Mouse (Mus musculus): ENCODE results near the gene Prkcd. TPM values are rescaled to one million over a fixed set of nuclear protein-coding genes. Genes with fewer than 3 reads are reported as not detected.
A peak's percentile ranks its signal among the peaks of the same experiment; 100 is the strongest.

Prkcd gene
- polyA plus RNA-seq, 1 experiment: 36.8 TPM

- peak; percentile 72 for DNase-seq (ENCODE audit: low read depth)
- TF ChIP-seq CTCF (IDR thresholded peaks at IDR 0.05; ENCODE audit: borderline replicate concordance, extremely low read depth, insufficient read depth, insufficient read length) (peak; percentile 42; the same call in 1 of the 2 replicates), POLR2A (IDR thresholded peaks at IDR 0.05; ENCODE audit: borderline replicate concordance, extremely low read depth, insufficient read depth, insufficient read length, poor library complexity, severe bottlenecking) (no peak)
Observed at GRCm38 (mm10) chr14:30650969-30651368, 25.0 kb upstream of the Prkcd start.

DNA sequence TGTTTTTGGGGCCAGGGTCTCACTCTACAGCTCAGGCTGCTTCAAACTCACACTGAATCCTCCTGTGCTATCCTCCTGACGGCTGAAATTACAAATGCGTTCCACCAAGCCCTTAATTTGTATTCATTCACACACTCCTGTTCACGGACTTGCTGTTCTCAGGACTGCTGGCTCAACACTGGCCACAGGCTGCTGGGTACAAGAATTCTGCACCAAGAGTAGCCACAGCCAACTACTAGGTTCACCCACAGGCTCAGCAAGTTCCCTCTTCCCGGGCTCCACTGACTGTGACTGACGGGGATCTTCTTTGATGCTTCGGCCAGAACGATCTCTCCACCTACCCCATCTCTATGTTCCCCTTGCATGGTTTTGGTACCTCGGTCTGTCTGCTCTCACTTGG is 23.7 kb upstream of the Prkcd start:
- TF ChIP-seq CTCF (IDR thresholded peaks at IDR 0.05; ENCODE audit: borderline replicate concordance, extremely low read depth, insufficient read depth, insufficient read length): no peak
- TF ChIP-seq POLR2A (IDR thresholded peaks at IDR 0.05; ENCODE audit: borderline replicate concordance, extremely low read depth, insufficient read depth, insufficient read length, poor library complexity, severe bottlenecking): no peak
- no peak for DNase-seq (ENCODE audit: low read depth)

DNA sequence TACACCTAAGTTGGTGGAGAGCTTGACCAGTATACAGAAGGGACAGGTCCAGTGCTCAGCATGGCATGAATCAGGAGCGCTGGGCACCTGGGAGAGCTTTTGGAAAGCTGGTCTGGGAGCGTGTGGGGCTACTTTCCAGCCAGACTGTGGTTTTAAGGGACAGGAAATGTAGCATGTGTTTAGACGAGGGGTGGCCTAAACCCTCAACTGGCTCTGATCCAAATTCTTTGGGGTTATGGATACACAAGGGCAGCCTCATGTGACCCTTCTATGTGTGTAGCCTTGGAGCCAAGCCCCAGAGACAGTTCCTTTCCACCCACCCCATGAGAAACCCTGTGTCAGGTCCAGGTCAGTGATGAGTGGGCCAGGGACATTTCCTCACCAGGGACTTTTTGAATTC is 22.5 kb upstream of the Prkcd start:
- DNase-seq (ENCODE audit: low read depth): peak; percentile 1
- no peak for TF ChIP-seq POLR2A (IDR thresholded peaks at IDR 0.05; ENCODE audit: borderline replicate concordance, extremely low read depth, insufficient read depth, insufficient read length, poor library complexity, severe bottlenecking)
- no peak for TF ChIP-seq CTCF (IDR thresholded peaks at IDR 0.05; ENCODE audit: borderline replicate concordance, extremely low read depth, insufficient read depth, insufficient read length)

DNA sequence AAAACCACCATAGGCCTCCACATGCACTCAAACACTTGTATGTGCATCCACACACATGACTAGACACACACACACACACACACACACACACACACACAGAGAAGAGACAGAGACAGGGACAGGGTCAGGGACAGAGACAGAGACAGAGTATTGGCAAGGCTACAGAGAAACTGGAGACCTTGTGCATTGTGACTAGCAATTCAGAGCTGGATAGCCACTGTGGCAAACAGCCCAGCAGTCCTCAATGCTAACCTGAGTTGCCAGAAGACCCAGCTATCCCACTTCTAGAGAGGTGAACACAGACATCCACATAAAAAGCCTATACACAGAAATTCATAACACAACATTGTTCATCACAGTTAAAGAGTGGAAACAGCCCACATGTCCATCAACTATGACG is 20.5 kb upstream of the Prkcd start:
- TF ChIP-seq CTCF (IDR thresholded peaks at IDR 0.05; ENCODE audit: borderline replicate concordance, extremely low read depth, insufficient read depth, insufficient read length): no peak
- no peak for TF ChIP-seq POLR2A (IDR thresholded peaks at IDR 0.05; ENCODE audit: borderline replicate concordance, extremely low read depth, insufficient read depth, insufficient read length, poor library complexity, severe bottlenecking)
- DNase-seq (ENCODE audit: low read depth): no peak

DNA sequence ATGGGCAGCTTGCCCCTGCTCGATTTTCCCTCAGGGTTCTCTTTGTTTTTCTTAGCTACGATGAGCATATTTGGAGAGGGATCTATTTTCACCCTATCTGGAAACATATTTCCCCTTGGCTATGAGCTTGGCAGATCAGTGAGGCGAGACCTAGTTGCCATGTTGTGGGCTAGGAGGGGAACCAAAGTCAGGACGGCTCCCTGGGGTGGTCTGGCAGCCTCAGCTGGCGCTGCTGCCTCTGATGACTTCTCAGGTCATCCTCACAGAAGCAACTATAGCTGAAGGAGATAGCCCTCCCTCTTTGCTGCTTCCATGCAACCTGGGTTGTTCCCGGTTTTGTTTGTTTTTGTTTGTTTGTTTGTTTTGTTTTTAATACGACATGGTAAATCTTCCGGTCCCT is 19.1 kb upstream of the Prkcd start:
- no peak for DNase-seq (ENCODE audit: low read depth)
- TF ChIP-seq POLR2A (IDR thresholded peaks at IDR 0.05; ENCODE audit: borderline replicate concordance, extremely low read depth, insufficient read depth, insufficient read length, poor library complexity, severe bottlenecking) (no peak), CTCF (IDR thresholded peaks at IDR 0.05; ENCODE audit: borderline replicate concordance, extremely low read depth, insufficient read depth, insufficient read length) (no peak)

DNA sequence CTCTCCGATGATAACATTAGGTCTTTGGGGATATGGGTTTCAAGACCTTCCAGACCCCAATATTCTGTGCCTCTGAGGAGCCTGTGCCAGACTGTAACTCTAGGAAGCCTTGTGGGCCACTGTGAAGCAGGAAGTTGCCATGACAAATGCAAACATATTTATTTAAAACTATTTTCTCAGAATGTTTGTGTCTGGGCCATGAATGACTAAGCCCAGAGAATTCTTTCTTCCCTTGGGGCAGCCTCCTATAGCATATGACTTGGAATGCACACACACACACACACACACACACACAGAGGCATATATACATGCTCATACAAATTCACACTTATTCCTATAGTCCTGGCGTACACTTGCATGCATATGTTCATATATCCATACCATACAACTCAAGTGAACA is 18.0 kb upstream of the Prkcd start:
- no peak for TF ChIP-seq POLR2A (IDR thresholded peaks at IDR 0.05; ENCODE audit: borderline replicate concordance, extremely low read depth, insufficient read depth, insufficient read length, poor library complexity, severe bottlenecking)
- TF ChIP-seq CTCF (IDR thresholded peaks at IDR 0.05; ENCODE audit: borderline replicate concordance, extremely low read depth, insufficient read depth, insufficient read length): no peak
- DNase-seq (ENCODE audit: low read depth): no peak

GRCm38 (mm10) chr14:30641748-30642147 is 15.7 kb upstream of the Prkcd start:
- no peak for TF ChIP-seq CTCF (IDR thresholded peaks at IDR 0.05; ENCODE audit: borderline replicate concordance, extremely low read depth, insufficient read depth, insufficient read length)
- TF ChIP-seq POLR2A (IDR thresholded peaks at IDR 0.05; ENCODE audit: borderline replicate concordance, extremely low read depth, insufficient read depth, insufficient read length, poor library complexity, severe bottlenecking): no peak
- DNase-seq (ENCODE audit: low read depth): no peak

- DNase-seq (ENCODE audit: low read depth): no peak
- TF ChIP-seq POLR2A (IDR thresholded peaks at IDR 0.05; ENCODE audit: borderline replicate concordance, extremely low read depth, insufficient read depth, insufficient read length, poor library complexity, severe bottlenecking) (no peak), CTCF (IDR thresholded peaks at IDR 0.05; ENCODE audit: borderline replicate concordance, extremely low read depth, insufficient read depth, insufficient read length) (no peak)
Observed at GRCm38 (mm10) chr14:30638686-30639085, 12.7 kb upstream of the Prkcd start.

- DNase-seq (ENCODE audit: low read depth): no peak
- TF ChIP-seq CTCF (IDR thresholded peaks at IDR 0.05; ENCODE audit: borderline replicate concordance, extremely low read depth, insufficient read depth, insufficient read length): no peak
- no peak for TF ChIP-seq POLR2A (IDR thresholded peaks at IDR 0.05; ENCODE audit: borderline replicate concordance, extremely low read depth, insufficient read depth, insufficient read length, poor library complexity, severe bottlenecking)
Observed at GRCm38 (mm10) chr14:30638009-30638408, 12.0 kb upstream of the Prkcd start.

- peak; percentile 11 for DNase-seq (ENCODE audit: low read depth)
- TF ChIP-seq POLR2A (IDR thresholded peaks at IDR 0.05; ENCODE audit: borderline replicate concordance, extremely low read depth, insufficient read depth, insufficient read length, poor library complexity, severe bottlenecking) (no peak), CTCF (IDR thresholded peaks at IDR 0.05; ENCODE audit: borderline replicate concordance, extremely low read depth, insufficient read depth, insufficient read length) (no peak)
Observed at GRCm38 (mm10) chr14:30637087-30637486, 11.1 kb upstream of the Prkcd start.

GRCm38 (mm10) chr14:30636499-30636898 is 10.5 kb upstream of the Prkcd start:
- TF ChIP-seq POLR2A (IDR thresholded peaks at IDR 0.05; ENCODE audit: borderline replicate concordance, extremely low read depth, insufficient read depth, insufficient read length, poor library complexity, severe bottlenecking) (no peak), CTCF (IDR thresholded peaks at IDR 0.05; ENCODE audit: borderline replicate concordance, extremely low read depth, insufficient read depth, insufficient read length) (no peak)
- DNase-seq (ENCODE audit: low read depth): no peak

GRCm38 (mm10) chr14:30635219-30635910 is 9.4 kb upstream of the Prkcd start:
- no peak for DNase-seq (ENCODE audit: low read depth)
- TF ChIP-seq POLR2A (IDR thresholded peaks at IDR 0.05; ENCODE audit: borderline replicate concordance, extremely low read depth, insufficient read depth, insufficient read length, poor library complexity, severe bottlenecking): no peak
- no peak for TF ChIP-seq CTCF (IDR thresholded peaks at IDR 0.05; ENCODE audit: borderline replicate concordance, extremely low read depth, insufficient read depth, insufficient read length)

Data from brain, embryonic 14.5 days (tissue).